In the genomic region with DNA sequence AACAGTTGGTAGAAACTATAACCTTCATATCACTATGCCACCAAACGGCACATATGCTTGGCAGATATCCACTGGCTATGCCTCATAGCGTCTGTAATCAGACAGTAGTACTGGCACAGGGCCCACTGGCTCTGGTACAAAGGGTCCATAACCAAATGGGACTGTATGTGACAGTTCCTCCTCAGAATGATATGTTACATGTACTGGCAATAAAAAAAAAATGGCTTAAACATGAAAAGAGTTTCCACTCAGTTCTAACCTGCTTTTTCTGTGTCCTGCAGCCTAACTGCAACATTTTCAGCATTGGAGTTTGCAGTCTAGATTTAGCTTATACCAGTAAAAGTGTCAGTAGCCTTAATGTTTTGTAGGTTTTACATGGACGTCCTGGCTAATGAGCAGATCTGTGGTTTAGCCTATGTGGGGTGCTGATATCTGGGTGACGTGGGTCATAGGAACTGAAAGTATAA, we compare ENCODE assay signal across 9 mouse cellular contexts. TPM values are rescaled to one million over a fixed set of nuclear protein-coding genes. Genes with fewer than 3 reads are reported as not detected.
A peak's percentile ranks its signal among the peaks of the same experiment; 100 is the strongest.
DNase-seq lines count a peak whose midpoint lies in the region; ATAC-seq and TF ChIP-seq lines count a peak whose summit lies in the region.
"Had no signal": no experiment of that assay in that cellular context is flagged by ENCODE, and none has a peak within 500 bp of the region (broad histone marks: within the 10 kb centered on the region; RNA-seq: fewer than 3 reads in every experiment).

No protein-coding gene starts in this region.

- H3K27me3 ChIP-seq in intestine, postnatal 0 days (replicated peaks; ENCODE audit: control insufficient read depth, insufficient read depth, low read length) = no peaks in the 10 kb centered on the region

- ATAC-seq in intestine, postnatal 0 days = peak; percentile 75

- no peak for TF ChIP-seq CTCF in intestine, postnatal 0 days (IDR thresholded peaks at IDR 0.05; ENCODE audit: low read depth)

- H3K4me3 ChIP-seq in intestine, postnatal 0 days (ENCODE audit: low read depth, low read length) = no peak overlapping the region
- H3K4me3 ChIP-seq: gastrocnemius, adult 2 months had no signal

- no peak overlapping the region for H3K4me2 ChIP-seq in intestine, postnatal 0 days (replicated peaks; ENCODE audit: low read depth)

- H3K27ac ChIP-seq in intestine, postnatal 0 days (ENCODE audit: low read depth, low read length) = peak overlapping the region; percentile 4; the same call in 1 of the 2 replicates
- H3K27ac ChIP-seq: gastrocnemius, adult 2 months had no signal

- 31% methylated on average over 4 of the region's 4 CpGs for WGBS in intestine, postnatal 0 days

- H3K9me3 ChIP-seq in intestine, postnatal 0 days (ENCODE audit: control insufficient read depth) = no peaks in the 10 kb centered on the region

- no peaks in the 10 kb centered on the region for H3K4me1 ChIP-seq in intestine, postnatal 0 days (replicated peaks; ENCODE audit: control insufficient read depth, insufficient read depth, low read length)

- peak; percentile 88 to 92 for DNase-seq in cerebellum, postnatal 10 days
- DNase-seq in cerebellum, adult 18-20 months = no peak
- DNase-seq in kidney, postnatal 4 days = peak; percentile 56 to 68
- DNase-seq in kidney, adult 9 months = no peak
- DNase-seq in CD4-positive, CD25-positive, alpha-beta regulatory T cell, adult 2 months (ENCODE audit: low read depth, low spot score) = peak; percentile 73
- DNase-seq in frontal cortex, postnatal 10 days (ENCODE audit: low spot score in 2 of 2) = no peak
- no peak for DNase-seq in cerebellum, adult 11 months
- DNase-seq: gastrocnemius, adult 2 months had no signal

- no peak overlapping the region for H3K9ac ChIP-seq in intestine, postnatal 0 days (ENCODE audit: low read depth, low read length)

- no peaks in the 10 kb centered on the region for H3K36me3 ChIP-seq in intestine, postnatal 0 days (ENCODE audit: control insufficient read depth, insufficient read depth)

RNA-seq across cellular contexts. Expression of a gene that starts 9.9 kb away (rescaled TPM):
- polyA plus RNA-seq in intestine, postnatal 0 days (2015; fragmentation: Nextera tagmentation; extraction: Ambion mirVana) = 10.5 and 12.0 TPM in 2 replicates

Comparison
In these comparisons a context has a peak if more than half of its experiments do, and no peak if none do; other contexts are left out.
1. DNase-seq: peak in cerebellum, postnatal 10 days (2 of 2), kidney, postnatal 4 days (2 of 2) and CD4-positive, CD25-positive, alpha-beta regulatory T cell, adult 2 months (single experiment); none in cerebellum, adult 18-20 months (0 of 2), kidney, adult 9 months (single experiment), frontal cortex, postnatal 10 days (0 of 2) and cerebellum, adult 11 months (single experiment).